Mouse (Mus musculus): Measurements from ENCODE around the gene Snx21. TPM values are rescaled to one million over a fixed set of nuclear protein-coding genes. Genes with fewer than 3 reads are reported as not detected.
A peak's percentile ranks its signal among the peaks of the same experiment; 100 is the strongest.

Snx21 gene
- total RNA-seq, 4 experiments from 2014 or later: 23.1 to 24.9 (median 23.5) TPM

DNA sequence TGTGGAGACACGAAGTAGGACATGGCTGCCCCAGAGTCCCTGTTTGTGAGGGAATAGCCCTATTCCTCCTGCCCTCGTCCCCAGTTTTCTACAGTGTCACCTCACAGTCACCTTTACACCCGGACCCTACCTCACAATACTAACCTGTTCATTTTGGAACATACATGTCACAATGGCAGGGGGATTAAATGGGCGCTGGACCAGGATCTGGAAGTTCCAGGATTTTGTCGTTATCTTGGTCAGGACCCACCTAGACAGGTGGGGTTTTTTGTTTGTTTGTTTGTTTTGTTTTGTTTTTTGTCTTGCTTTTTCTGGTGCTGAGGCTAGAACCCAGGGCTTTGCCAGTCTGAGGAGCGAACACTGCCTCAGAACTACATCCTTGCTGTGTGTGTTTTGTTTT lies 42.8 kb downstream of the Snx21 start, which contains the start of gene Spata25:
Gene Spata25 (minus strand): TSS at position 101 of the 400 bp plus-strand sequence.
- no peak for DNase-seq (ENCODE audit: low spot score)

DNA sequence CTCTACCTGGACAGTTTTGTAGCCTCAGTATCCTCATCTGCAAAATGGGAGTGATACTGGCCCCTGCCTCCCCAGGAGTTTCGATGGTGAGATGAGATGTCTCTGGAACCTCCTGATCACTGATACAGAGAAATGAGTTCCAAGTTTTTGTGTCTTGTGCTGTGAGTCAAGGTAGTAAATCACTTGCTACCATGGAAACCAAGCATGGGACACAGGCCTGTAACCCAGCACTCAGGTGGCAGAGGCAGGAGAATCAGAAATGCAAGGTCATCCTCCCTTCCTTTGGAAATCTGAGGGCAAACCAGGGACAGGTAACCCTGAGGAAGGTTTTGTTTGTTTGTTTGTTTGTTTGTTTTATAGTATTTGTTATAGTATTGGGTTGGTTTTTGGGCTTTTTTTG lies 43.5 kb downstream of the Snx21 start:
- DNase-seq (ENCODE audit: low spot score): no peak

DNA sequence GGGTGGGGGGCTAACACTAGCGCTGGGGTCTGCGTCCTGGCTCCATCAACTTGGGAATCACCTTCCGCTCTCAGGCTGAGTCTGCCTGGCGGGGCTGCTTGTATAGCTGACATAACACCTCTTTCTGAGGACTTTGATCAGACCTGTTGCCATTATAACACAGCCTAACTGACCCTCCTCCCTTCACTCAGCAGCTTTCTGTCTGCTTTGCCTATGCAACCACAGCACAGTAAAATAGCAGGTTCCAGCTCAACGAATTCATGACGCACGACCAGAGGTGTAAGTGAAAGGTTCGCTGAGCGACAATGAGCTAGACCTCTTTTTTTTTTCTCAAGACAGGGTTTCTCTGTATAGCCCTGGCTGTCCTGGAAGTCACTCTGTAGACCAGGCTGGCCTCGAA lies 45.4 kb downstream of the Snx21 start:
- DNase-seq (ENCODE audit: low spot score): no peak

DNA sequence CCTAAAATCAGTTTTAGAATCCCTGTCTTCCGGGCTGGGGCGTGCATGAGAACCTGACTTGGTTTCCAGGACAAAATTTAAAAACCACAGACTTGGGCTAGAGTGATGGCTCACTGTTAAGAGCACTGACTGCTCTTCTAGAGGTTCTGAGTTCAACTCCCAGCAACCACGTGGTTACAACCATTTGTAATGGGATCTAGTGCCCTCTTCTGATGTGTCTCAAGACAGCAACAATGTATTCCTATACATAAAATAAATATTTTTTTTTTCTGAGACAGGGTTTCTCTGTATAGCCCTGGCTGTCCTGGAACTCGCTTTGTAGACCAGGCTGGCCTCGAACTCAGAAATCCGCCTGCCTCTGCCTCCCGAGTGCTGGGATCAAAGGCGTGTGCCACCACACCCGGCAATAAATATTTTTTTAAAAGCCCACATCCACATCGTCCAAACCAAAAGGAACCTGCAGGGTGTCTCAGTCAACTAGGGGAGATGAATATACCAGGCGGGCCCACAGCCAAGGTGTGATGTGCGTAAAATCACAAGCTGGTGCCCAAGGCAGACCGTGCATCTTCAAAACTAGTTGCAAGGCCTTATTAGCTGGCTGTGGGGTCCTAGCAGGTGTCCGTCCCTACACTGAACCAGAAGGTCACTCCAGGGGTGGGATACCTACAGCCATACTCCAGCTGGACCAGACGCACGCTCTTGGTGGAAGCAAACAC lies 46.6 kb downstream of the Snx21 start:
- no peak for DNase-seq (ENCODE audit: low spot score)

DNA sequence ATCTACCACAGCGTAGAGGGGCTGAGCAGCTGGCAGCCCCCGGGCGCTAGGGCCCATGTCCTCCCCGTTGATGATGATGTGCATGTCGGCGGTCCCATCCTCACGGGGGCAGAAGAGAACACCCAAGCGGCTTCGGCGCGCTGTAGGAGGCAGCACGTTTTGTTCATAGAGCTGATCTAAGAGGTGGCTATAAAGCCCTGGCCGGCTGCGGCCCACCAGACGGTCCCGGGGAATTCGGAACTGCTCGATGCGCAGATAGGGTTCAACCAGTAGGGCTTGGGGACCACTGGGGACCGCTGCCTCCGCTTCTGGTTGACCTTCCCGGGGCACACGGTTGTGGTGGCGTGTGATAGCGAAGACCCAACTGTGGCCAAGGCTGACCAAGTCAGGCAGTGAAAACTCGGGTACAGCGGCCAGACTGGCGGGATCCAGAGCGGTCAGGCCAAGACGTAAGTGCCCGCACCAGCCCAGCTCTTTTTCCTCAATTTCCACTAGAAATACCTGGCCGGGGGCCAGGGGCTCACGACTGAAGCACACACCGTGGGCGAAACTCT lies 47.2 kb downstream of the Snx21 start, which contains the start of gene Ctsa:
Gene Ctsa (plus strand): TSS at position 126 of the 554 bp plus-strand sequence.
- DNase-seq (ENCODE audit: low spot score): peak; percentile 81

DNA sequence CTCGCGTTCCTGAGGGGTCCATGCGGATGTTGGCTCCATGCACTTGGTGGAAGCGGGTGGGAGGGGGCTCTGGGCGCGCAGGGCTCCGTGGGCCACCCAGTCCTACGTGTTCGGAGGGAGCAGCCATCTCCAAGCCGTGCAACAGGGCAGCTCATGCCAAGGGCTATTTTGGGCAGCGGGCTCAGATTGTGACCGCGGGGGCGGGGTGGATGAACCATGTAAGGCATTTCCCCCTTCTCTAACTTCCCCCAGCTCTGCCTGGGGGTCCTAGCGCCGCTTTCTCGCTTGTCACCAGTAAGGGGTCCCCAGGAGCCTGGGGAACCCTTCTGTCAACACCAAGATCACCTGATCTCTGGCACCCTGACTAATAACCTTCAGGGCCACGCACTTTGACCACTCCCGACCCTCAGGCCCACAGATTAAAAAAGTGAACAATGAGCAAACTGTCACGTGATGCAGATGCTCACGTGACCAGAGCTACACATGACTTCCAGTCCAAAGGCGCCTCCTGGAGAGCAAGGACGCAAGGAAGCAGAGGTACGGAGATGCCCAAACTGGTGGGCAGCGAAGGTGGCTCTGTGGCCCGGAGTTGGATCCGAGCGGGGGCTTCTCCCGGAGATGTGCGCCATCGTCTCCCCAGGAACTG lies 47.8 kb downstream of the Snx21 start, which contains the start of gene Neurl2:
Gene Neurl2 (minus strand): TSS at position 143 of the 646 bp plus-strand sequence.
- peak; percentile 90 for DNase-seq (ENCODE audit: low spot score)

DNA sequence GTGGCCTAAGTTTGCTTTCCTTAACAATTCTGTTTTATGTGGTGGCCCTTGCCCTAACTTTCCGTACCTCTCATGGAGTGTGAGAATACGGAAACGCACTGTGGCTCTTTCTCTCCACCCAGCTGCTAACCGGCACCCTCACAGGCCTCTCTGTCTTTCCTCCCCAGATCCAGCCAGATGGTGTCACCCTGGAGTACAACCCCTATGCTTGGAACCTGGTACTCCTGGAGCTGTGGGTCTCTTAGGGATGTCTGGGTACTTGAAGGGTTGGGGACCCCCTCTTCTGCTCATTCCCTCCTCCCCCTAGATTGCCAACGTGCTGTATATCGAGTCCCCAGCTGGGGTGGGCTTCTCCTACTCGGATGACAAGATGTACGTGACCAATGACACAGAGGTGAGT lies 48.9 kb downstream of the Snx21 start:
- no peak for DNase-seq (ENCODE audit: low spot score)

DNA sequence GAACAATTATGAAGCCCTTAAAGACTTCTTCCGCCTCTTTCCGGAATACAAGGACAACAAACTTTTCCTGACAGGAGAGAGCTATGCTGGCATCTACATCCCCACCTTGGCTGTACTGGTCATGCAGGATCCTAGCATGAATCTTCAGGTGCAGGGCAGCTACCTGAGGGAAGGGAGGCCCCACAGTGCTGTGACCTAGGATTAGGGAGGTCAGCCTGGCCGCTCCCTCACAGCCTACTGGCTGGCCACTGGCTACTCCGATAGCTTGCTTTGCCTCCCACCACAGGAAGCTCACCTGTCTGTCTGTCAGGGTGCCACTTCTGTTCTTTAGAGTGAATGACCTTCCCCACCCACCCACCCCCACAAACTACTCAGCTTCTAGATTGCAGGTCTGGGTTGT lies 49.5 kb downstream of the Snx21 start:
- DNase-seq (ENCODE audit: low spot score): no peak

Other genes starting within 250 kb of the Snx21 start
- gene Wfdc2, start 223.4 kb upstream of the Snx21 start, total RNA-seq (2022): 1 to 10 TPM in 3 of 4 experiments, under 1 TPM in 1; 0.73 to 3.1 (median 2.1) TPM
- not detected for gene Spint3, start 212.4 kb upstream of the Snx21 start, total RNA-seq (2022)
- under 1 TPM in 1 of 4 experiments, not detected in 3; 0.49 TPM for gene Wfdc6a, start 200.4 kb upstream of the Snx21 start, total RNA-seq (2022)
- not detected for gene Eppin, start 192.2 kb upstream of the Snx21 start, total RNA-seq (2022)
- gene Wfdc6b, start 172.3 kb upstream of the Snx21 start, total RNA-seq (2022): not detected
- not detected for gene Wfdc8, start 172.2 kb upstream of the Snx21 start, total RNA-seq (2022)
- gene Wfdc16, start 147.0 kb upstream of the Snx21 start, total RNA-seq (2022): not detected
- gene Wfdc10, start 129.8 kb upstream of the Snx21 start, total RNA-seq (2022): not detected
- gene Wfdc9, start 129.2 kb upstream of the Snx21 start, total RNA-seq (2022): not detected
- not detected for gene Wfdc11, start 111.7 kb upstream of the Snx21 start, total RNA-seq (2022)
- under 1 TPM in 1 of 4 experiments, not detected in 3; 0.24 TPM for gene Wfdc13, start 100.7 kb upstream of the Snx21 start, total RNA-seq (2022)
- gene Spint4, start 87.3 kb upstream of the Snx21 start, total RNA-seq (2022): not detected
- gene Spint5, start 70.5 kb upstream of the Snx21 start, total RNA-seq (2022): not detected
- under 1 TPM in 2 of 4 experiments, not detected in 2; 0.30 to 0.83 TPM for gene Wfdc3, start 39.9 kb upstream of the Snx21 start, total RNA-seq (2022)
- 10 to 100 TPM; 20.4 to 28.2 (median 26.9) TPM for gene Dnttip1, start 39.8 kb upstream of the Snx21 start, total RNA-seq (2022)
- gene Ube2c, start 15.9 kb upstream of the Snx21 start, total RNA-seq (2022): 1 to 10 TPM in 2 of 4 experiments, under 1 TPM in 2; 0.47 to 2.7 (median 1.4) TPM
- gene Tnnc2, start 5.9 kb upstream of the Snx21 start, total RNA-seq (2022): 1 to 10 TPM; 2.9 to 7.2 (median 3.1) TPM
- gene Acot8, start 19.1 kb downstream of the Snx21 start, total RNA-seq (2022): 10 to 100 TPM; 12.3 to 13.3 (median 12.6) TPM
- 1 to 10 TPM; 2.2 to 2.7 (median 2.5) TPM for gene Zswim3, start 19.3 kb downstream of the Snx21 start, total RNA-seq (2022)
- gene Zswim1, start 36.9 kb downstream of the Snx21 start, total RNA-seq (2022): 1 to 10 TPM; 4.6 to 6.1 (median 5.1) TPM
- gene Spata25, start 42.7 kb downstream of the Snx21 start, total RNA-seq (2022): 1 to 10 TPM in 1 of 4 experiments, under 1 TPM in 2, not detected in 1; 0.66 to 1.2 (median 0.80) TPM
- 100 to 1,000 TPM in 3 of 4 experiments, 10 to 100 TPM in 1; 94.7 to 106 (median 103) TPM for gene Ctsa, start 47.0 kb downstream of the Snx21 start, total RNA-seq (2022)
- 10 to 100 TPM; 53.8 to 59.3 (median 58.1) TPM for gene Neurl2, start 47.6 kb downstream of the Snx21 start, total RNA-seq (2022)
- gene Pltp, start 71.9 kb downstream of the Snx21 start, total RNA-seq (2022): 10 to 100 TPM; 32.8 to 40.4 (median 35.7) TPM
- gene Pcif1, start 93.5 kb downstream of the Snx21 start, total RNA-seq (2022): 10 to 100 TPM; 23.3 to 34.7 (median 33.0) TPM
- 1 to 10 TPM; 7.6 to 8.5 (median 8.2) TPM for gene Zfp335, start 125.9 kb downstream of the Snx21 start, total RNA-seq (2022)
- 1 to 10 TPM in 2 of 4 experiments, under 1 TPM in 2; 0.84 to 1.2 (median 0.98) TPM for gene Mmp9, start 155.0 kb downstream of the Snx21 start, total RNA-seq (2022)
- 1 to 10 TPM; 1.2 to 4.2 (median 2.8) TPM for gene Slc12a5, start 175.0 kb downstream of the Snx21 start, total RNA-seq (2022)
- 10 to 100 TPM; 15.2 to 18.9 (median 18.6) TPM for gene Ncoa5, start 249.0 kb downstream of the Snx21 start, total RNA-seq (2022)